Mouse (Mus musculus) megakaryocyte progenitor cell, adult 5-6 weeks (primary cell): ENCODE data around the gene Bpifb4. TPM values are rescaled to one million over a fixed set of nuclear protein-coding genes. Genes with fewer than 3 reads are reported as not detected.

Experiments used
- ATAC-seq: replicated peaks from 2 replicates; pipeline ENCODE4 v1.8.0; 2016; ENCODE audit warnings: mild to moderate bottlenecking, moderate TSS enrichment, inconsistent platforms; ENCODE audit not compliant: poor library complexity
- total RNA-seq, 2 experiments: library from RNA; stranded (forward) in 1 of 2; stranded (reverse) in 1 of 2; fragments of 157-497, 149-512 nt in 1 of 2; fragments of 200-1000 nt in 1 of 2; gene quantifications; 2 replicates each; pipeline versions ENCODE4 v1.2.3 to v1.2.4; 2015 to 2017

The Bpifb4 gene
- total RNA-seq, 2 experiments from 2014 or later, result not detected

GRCm38 (mm10) chr2:154004456-154004855 is 66.4 kb downstream of the Bpifb4 start:
- no peak for ATAC-seq

- ATAC-seq, result no peak
These were observed 67.1 kb downstream of the Bpifb4 start for GRCm38 (mm10) chr2:154005094-154005493.

GRCm38 (mm10) chr2:154005734-154006133 is 67.7 kb downstream of the Bpifb4 start:
- ATAC-seq, result no peak

GRCm38 (mm10) chr2:154006331-154006730 is 68.3 kb downstream of the Bpifb4 start:
- no peak for ATAC-seq

GRCm38 (mm10) chr2:154007381-154007780 is 69.4 kb downstream of the Bpifb4 start:
- ATAC-seq, result no peak

GRCm38 (mm10) chr2:154007965-154008364 is 70.0 kb downstream of the Bpifb4 start, which contains the start of gene Bpifa2:
Bpifa2 (plus strand) TSS chr2:154008265.
- ATAC-seq, result no peak

Other genes with a start within 250 kb of the Bpifb4 start
- 0.07 and 0.22 TPM in 2 replicates for gene Dnmt3c, start 241.6 kb upstream of the Bpifb4 start, total RNA-seq (2015)
- gene Dnmt3c, start 241.6 kb upstream of the Bpifb4 start, total RNA-seq (2017), result 0.20 TPM in 1 of 2 replicates, not detected in the other
- 121 and 132 TPM in 2 replicates for gene Mapre1, start 196.9 kb upstream of the Bpifb4 start, total RNA-seq (2015)
- gene Mapre1, start 196.9 kb upstream of the Bpifb4 start, total RNA-seq (2017), result 221 and 234 TPM in 2 replicates
- 0.05 TPM in 1 of 2 replicates, not detected in the other for gene Efcab8, start 158.3 kb upstream of the Bpifb4 start, total RNA-seq (2015)
- 0.14 and 0.17 TPM in 2 replicates for gene Efcab8, start 158.3 kb upstream of the Bpifb4 start, total RNA-seq (2017)
- not detected in 2 replicates for gene Sun5, start 67.1 kb upstream of the Bpifb4 start, total RNA-seq (2015)
- gene Sun5, start 67.1 kb upstream of the Bpifb4 start, total RNA-seq (2017), result not detected in 2 replicates
- gene Bpifb2, start 63.2 kb upstream of the Bpifb4 start, total RNA-seq (2015), result not detected in 2 replicates
- gene Bpifb2, start 63.2 kb upstream of the Bpifb4 start, total RNA-seq (2017), result not detected in 2 replicates
- not detected in 2 replicates for gene Bpifb6, start 37.8 kb upstream of the Bpifb4 start, total RNA-seq (2015)
- gene Bpifb6, start 37.8 kb upstream of the Bpifb4 start, total RNA-seq (2017), result not detected in 2 replicates
- gene Bpifb3, start 20.0 kb upstream of the Bpifb4 start, total RNA-seq (2015), result not detected in 2 replicates
- not detected in 2 replicates for gene Bpifb3, start 20.0 kb upstream of the Bpifb4 start, total RNA-seq (2017)
- not detected in 2 replicates for gene Bpifa6, start 36.7 kb downstream of the Bpifb4 start, total RNA-seq (2015)
- not detected in 2 replicates for gene Bpifa6, start 36.7 kb downstream of the Bpifb4 start, total RNA-seq (2017)
- gene Bpifa2, start 70.1 kb downstream of the Bpifb4 start, total RNA-seq (2015), result not detected in 2 replicates
- not detected in 2 replicates for gene Bpifa2, start 70.1 kb downstream of the Bpifb4 start, total RNA-seq (2017)
- not detected in 2 replicates for gene Bpifa3, start 192.1 kb downstream of the Bpifb4 start, total RNA-seq (2015)
- gene Bpifa3, start 192.1 kb downstream of the Bpifb4 start, total RNA-seq (2017), result not detected in 2 replicates
- not detected in 2 replicates for gene Bpifa1, start 204.7 kb downstream of the Bpifb4 start, total RNA-seq (2015)
- gene Bpifa1, start 204.7 kb downstream of the Bpifb4 start, total RNA-seq (2017), result not detected in 2 replicates
- gene Bpifa5, start 224.4 kb downstream of the Bpifb4 start, total RNA-seq (2015), result not detected in 2 replicates
- not detected in 2 replicates for gene Bpifa5, start 224.4 kb downstream of the Bpifb4 start, total RNA-seq (2017)